Mouse (Mus musculus): ENCODE measurements around the gene Gapvd1.

GRCm38 (mm10) chr2:34771368-34772226, 16.6 kb upstream of the Gapvd1 start, which contains the start of gene Hspa5:
- TF ChIP-seq CTCF (IDR thresholded peaks at IDR 0.05; ENCODE audit: control insufficient read depth, insufficient read depth, insufficient replicate concordance, low read depth, low read length), result 0 out of 2 replicates have a peak, but pooled peaks have one; percentile 7
- TF ChIP-seq POLR2A (IDR thresholded peaks at IDR 0.05; ENCODE audit: control insufficient read depth, low read depth, low read length), result peak; percentile 100
